Mouse (Mus musculus): ENCODE measurements around the gene Slc9b1. TPM values are rescaled to one million over a fixed set of nuclear protein-coding genes. Genes with fewer than 3 reads are reported as not detected.

The Slc9b1 gene
- total and polyA plus RNA-seq, 2 experiments from 2014 or later = not detected

DNA sequence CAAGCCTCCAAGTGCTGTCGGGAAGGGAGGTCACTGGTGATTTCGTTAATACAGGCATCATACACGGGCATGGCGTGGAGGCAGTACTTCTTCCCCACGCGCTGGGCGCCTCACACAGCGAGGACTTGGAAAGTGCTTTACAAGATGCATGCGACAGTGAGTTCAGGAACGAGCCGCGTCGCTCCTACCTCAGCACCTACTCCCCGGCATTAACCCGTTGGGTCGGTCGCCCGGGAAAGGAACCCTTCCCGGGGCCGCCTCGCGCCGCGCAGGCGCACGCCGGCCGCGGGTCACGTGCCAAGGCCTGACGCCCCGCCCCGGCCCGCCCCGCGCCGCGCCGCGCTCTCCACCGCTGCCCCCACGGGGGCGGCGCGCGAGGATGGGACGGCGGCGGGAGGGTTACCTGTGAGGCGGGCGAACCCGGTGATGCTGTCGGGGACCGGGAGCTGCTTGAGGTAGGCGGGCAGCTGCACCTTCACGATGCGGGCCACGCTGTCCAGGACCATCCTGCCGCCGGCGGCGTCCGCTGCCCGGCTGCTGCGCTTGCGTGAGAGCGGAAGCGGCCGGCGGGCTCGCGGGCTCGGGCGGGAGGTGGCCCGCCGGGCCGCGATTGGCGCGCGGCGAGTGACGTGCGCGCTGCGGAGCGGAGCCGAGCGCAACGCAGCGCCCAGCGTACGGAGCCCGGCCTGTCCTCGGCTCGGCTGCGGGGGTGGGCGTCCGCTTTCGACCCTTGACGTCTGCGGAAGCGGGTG lies 75.2 kb downstream of the Slc9b1 start:
- no peaks in the 10 kb centered on the region for H3K9me3 ChIP-seq (ENCODE audit: low read length)
- no peaks in the 10 kb centered on the region for H3K27me3 ChIP-seq (ENCODE audit: insufficient read depth, low read length)
- H3K27ac ChIP-seq = peak overlapping the region; percentile 97
- peak overlapping the region; percentile 77 for H3K9ac ChIP-seq (replicated peaks; ENCODE audit: low read length)
- H3K36me3 ChIP-seq (ENCODE audit: insufficient read depth, low read length) = no peaks in the 10 kb centered on the region
- DNase-seq (ENCODE audit: low spot score) (peak; percentile 96), ATAC-seq (peak; percentile 98)
- H3K4me2 ChIP-seq (ENCODE audit: low read depth, low read length) = peak overlapping the region; percentile 86
- peak overlapping the region; percentile 73 for H3K4me3 ChIP-seq (ENCODE audit: low read length)
- WGBS = under 1% methylated on average over 92 of the region's 103 CpGs
- TF ChIP-seq CTCF (IDR thresholded peaks at IDR 0.05; ENCODE audit: low read depth) = no peak
- 0 out of 2 replicates have a peak, but pooled peaks cover 3% of the 10 kb centered on the region for H3K4me1 ChIP-seq (ENCODE audit: insufficient read depth, low read length)

DNA sequence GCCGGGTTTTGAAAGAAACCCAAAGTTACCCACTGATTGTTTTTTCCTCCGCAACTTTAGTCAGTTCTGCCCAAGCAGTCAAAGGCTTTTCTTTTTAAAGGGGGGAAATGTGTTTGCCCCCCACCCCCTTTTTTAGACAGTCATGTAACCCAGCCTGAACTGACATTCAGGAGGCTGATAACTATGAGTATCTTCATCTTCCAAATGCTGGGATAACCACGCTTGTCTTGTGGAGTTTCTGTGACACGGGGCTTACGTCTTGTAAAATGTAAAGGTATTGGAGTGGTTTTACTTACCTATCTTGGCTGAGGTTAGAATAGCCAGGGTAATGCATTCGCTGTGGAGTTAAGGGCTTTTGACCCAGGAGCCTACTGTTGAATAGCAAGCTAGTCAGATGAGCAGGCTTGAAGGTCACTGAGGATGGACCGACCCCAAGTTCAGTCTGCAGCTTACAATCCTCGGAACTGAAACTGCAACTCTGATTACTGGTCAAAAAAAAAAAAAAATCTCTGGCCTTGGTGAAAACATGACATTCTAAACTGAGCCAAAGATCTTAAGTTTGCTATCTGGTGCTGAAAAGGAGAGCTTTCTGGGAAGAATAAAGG lies 75.9 kb downstream of the Slc9b1 start, which contains the start of gene Cisd2:
TSS of gene Cisd2 (minus strand) at position 318 of the 605 bp plus-strand sequence.
- H3K9me3 ChIP-seq (ENCODE audit: low read length) = no peaks in the 10 kb centered on the region
- H3K36me3 ChIP-seq (ENCODE audit: insufficient read depth, low read length) = no peaks in the 10 kb centered on the region
- peak within 1 kb of the TSS; percentile 86 for H3K4me2 ChIP-seq (ENCODE audit: low read depth, low read length)
- peak within 1 kb of the TSS; percentile 97 for H3K27ac ChIP-seq
- H3K27me3 ChIP-seq (ENCODE audit: insufficient read depth, low read length) = no peaks in the 10 kb centered on the region
- H3K4me1 ChIP-seq (ENCODE audit: insufficient read depth, low read length) = 0 out of 2 replicates have a peak, but pooled peaks cover 3% of the 10 kb centered on the region
- H3K4me3 ChIP-seq (ENCODE audit: low read length) = peak within 1 kb of the TSS; percentile 73
- no peak for DNase-seq (ENCODE audit: low spot score)
- ATAC-seq = peak; percentile 46
- WGBS = 2% methylated on average over 8 of the region's 8 CpGs
- peak within 1 kb of the TSS; percentile 77 for H3K9ac ChIP-seq (replicated peaks; ENCODE audit: low read length)
- TF ChIP-seq CTCF (IDR thresholded peaks at IDR 0.05; ENCODE audit: low read depth) = no peak

DNA sequence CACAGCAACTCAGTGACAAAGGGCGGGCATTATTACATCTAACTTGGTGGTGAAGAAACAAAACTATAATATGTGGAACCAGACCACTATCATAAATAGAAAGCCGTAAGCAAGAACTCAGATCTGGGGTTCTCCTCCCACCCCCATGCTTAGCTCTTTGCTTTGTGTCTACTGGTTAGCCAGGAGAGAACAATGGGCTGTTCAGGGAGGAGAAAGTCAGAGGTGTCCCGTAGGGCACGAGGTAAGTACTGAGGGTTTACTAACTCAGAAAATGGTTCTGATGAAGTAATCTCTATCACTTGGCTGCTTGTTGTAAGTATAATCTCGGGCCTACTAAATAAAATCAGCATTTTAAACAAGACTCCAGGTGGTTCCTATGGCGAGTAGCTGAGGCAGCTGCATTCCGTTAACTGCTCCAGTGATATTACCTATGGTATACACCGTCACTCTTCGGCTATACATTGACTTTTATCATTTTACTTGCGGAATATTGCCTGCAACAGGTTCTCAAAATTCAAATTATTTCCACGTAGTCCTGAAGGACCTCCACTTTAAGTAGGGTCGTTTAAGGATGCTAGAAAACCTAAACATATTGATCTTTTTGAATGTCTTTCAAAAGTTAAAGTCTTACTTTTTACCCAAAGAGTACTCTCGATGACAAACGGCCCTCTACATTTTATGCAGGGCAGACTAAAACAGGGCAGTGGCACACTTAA lies 89.2 kb downstream of the Slc9b1 start:
- no peak for ATAC-seq
- no peak for TF ChIP-seq CTCF (IDR thresholded peaks at IDR 0.05; ENCODE audit: low read depth)
- Histone ChIP-seq H3K4me2 (ENCODE audit: low read depth, low read length) (peak overlapping the region; percentile 64), H3K4me1 (ENCODE audit: insufficient read depth, low read length) (no peaks in the 10 kb centered on the region), H3K27ac (peak overlapping the region; percentile 99), H3K4me3 (ENCODE audit: low read length) (peak overlapping the region; percentile 96), H3K27me3 (ENCODE audit: insufficient read depth, low read length) (no peaks in the 10 kb centered on the region), H3K36me3 (ENCODE audit: insufficient read depth, low read length) (no peaks in the 10 kb centered on the region), H3K9me3 (ENCODE audit: low read length) (no peaks in the 10 kb centered on the region), H3K9ac (replicated peaks; ENCODE audit: low read length) (peak overlapping the region; percentile 81)
- DNase-seq (ENCODE audit: low spot score) = no peak
- WGBS = 30% methylated on average over 14 of the region's 14 CpGs

- Histone ChIP-seq H3K27me3 (ENCODE audit: insufficient read depth, low read length) (no peaks in the 10 kb centered on the region), H3K36me3 (ENCODE audit: insufficient read depth, low read length) (no peaks in the 10 kb centered on the region), H3K9me3 (ENCODE audit: low read length) (no peaks in the 10 kb centered on the region), H3K27ac (peak within 1 kb of the TSS; percentile 99), H3K4me2 (ENCODE audit: low read depth, low read length) (peak within 1 kb of the TSS; percentile 77), H3K9ac (replicated peaks; ENCODE audit: low read length) (peak within 1 kb of the TSS; percentile 81), H3K4me3 (ENCODE audit: low read length) (peak within 1 kb of the TSS; percentile 96), H3K4me1 (ENCODE audit: insufficient read depth, low read length) (no peaks in the 10 kb centered on the region)
- no peak for TF ChIP-seq CTCF (IDR thresholded peaks at IDR 0.05; ENCODE audit: low read depth)
- peak; percentile 96 for ATAC-seq
- under 1% methylated on average over 52 of the region's 56 CpGs for WGBS
- DNase-seq (ENCODE audit: low spot score) = peak; percentile 99
Observed at GRCm38 (mm10) chr3:135437758-135438495, 90.1 kb downstream of the Slc9b1 start, which contains the start of gene Ube2d3. Gene Ube2d3 (plus strand): TSS chr3:135438149.

GRCm38 (mm10) chr3:135438531-135438912 lies 90.7 kb downstream of the Slc9b1 start:
- Histone ChIP-seq H3K4me1 (ENCODE audit: insufficient read depth, low read length) (no peaks in the 10 kb centered on the region), H3K4me2 (ENCODE audit: low read depth, low read length) (peak overlapping the region; percentile 77; the same call in 1 of the 2 replicates), H3K9ac (replicated peaks; ENCODE audit: low read length) (peak overlapping the region; percentile 81), H3K27ac (peak overlapping the region; percentile 99), H3K27me3 (ENCODE audit: insufficient read depth, low read length) (no peaks in the 10 kb centered on the region), H3K4me3 (ENCODE audit: low read length) (peak overlapping the region; percentile 96), H3K9me3 (ENCODE audit: low read length) (no peaks in the 10 kb centered on the region), H3K36me3 (ENCODE audit: insufficient read depth, low read length) (no peaks in the 10 kb centered on the region)
- TF ChIP-seq CTCF (IDR thresholded peaks at IDR 0.05; ENCODE audit: low read depth) = no peak
- WGBS = under 1% methylated on average over 35 of the region's 50 CpGs
- ATAC-seq (peak; percentile 87), DNase-seq (ENCODE audit: low spot score) (peak; percentile 95)

Measured in hindbrain, postnatal 0 days (tissue).